Mouse (Mus musculus) heart, postnatal 36 days (tissue): ENCODE measurements at regions not wholly inside any gene's neighbourhood (a gene's known extent, or its start where the extent isn't known, plus 50 kb on each side); places are given as distances from the start of the nearest gene placed in this dataset.

ENCODE experiments used
- DNase-seq, 2 experiments: peaks; one replicate each; pipeline ENCODE4 v3.0.0; 2021 to 2022
- intact Hi-C: fragments of 180-260 bp; cut with DNase I; formaldehyde crosslinking; loops from one replicate; pipeline ENCODE4 v1.15.1; 2025

GRCm38 (mm10) chr17:44336842-44337241, 148.5 kb downstream of the Clic5 start:
- no peak for DNase-seq
- intact Hi-C loops, result no loop called here

- no peak for DNase-seq
- intact Hi-C loops, result no loop called here
Measured at GRCm38 (mm10) chr17:44337253-44337652, 148.9 kb downstream of the Clic5 start.

- no peak for DNase-seq
- intact Hi-C loops, result no loop called here
Measured at GRCm38 (mm10) chr17:44344542-44344941, 156.2 kb downstream of the Clic5 start.

- intact Hi-C loops, result no loop called here
- no peak for DNase-seq
Measured at GRCm38 (mm10) chr17:44345374-44345773, 157.0 kb downstream of the Clic5 start.

- intact Hi-C loops, result no loop called here
Measured at GRCm38 (mm10) chr17:44350201-44350948, 162.0 kb downstream of the Clic5 start.

GRCm38 (mm10) chr17:44350949-44351244, 162.5 kb downstream of the Clic5 start:
- intact Hi-C loops, result no loop called here
- DNase-seq, result no peak

More at GRCm38 (mm10) chr17:44350201-44350948, 162.0 kb downstream of the Clic5 start:
- no peak for DNase-seq

- intact Hi-C loops, result no loop called here
- DNase-seq, result no peak
Measured at GRCm38 (mm10) chr17:44351499-44352117, 163.2 kb downstream of the Clic5 start.

GRCm38 (mm10) chr17:44352142-44352541, 163.8 kb downstream of the Clic5 start:
- no peak for DNase-seq
- intact Hi-C loops, result no loop called here

- intact Hi-C loops, result no loop called here
- no peak for DNase-seq
Measured at GRCm38 (mm10) chr17:44363111-44363510, 174.7 kb downstream of the Clic5 start.

GRCm38 (mm10) chr17:44364494-44364893, 176.1 kb downstream of the Clic5 start:
- DNase-seq, result no peak
- intact Hi-C loops, result no loop called here

- intact Hi-C loops, result no loop called here
- DNase-seq, result no peak
Measured at GRCm38 (mm10) chr17:44366438-44366837, 178.1 kb downstream of the Clic5 start.

GRCm38 (mm10) chr17:44367561-44367960, 179.2 kb downstream of the Clic5 start:
- DNase-seq, result no peak
- intact Hi-C loops, result no loop called here

- intact Hi-C loops, result no loop called here
- no peak for DNase-seq
Measured at GRCm38 (mm10) chr17:44370966-44371465, 182.6 kb downstream of the Clic5 start.

GRCm38 (mm10) chr17:44371620-44372019, 183.2 kb downstream of the Clic5 start:
- DNase-seq, result no peak
- intact Hi-C loops, result no loop called here

- DNase-seq, result peak; percentile 35 to 41
- intact Hi-C loops, result no loop called here
Measured at GRCm38 (mm10) chr17:44373744-44374456, 185.5 kb downstream of the Clic5 start.

- intact Hi-C loops, result no loop called here
- no peak for DNase-seq
Measured at GRCm38 (mm10) chr17:44378391-44378790, 190.0 kb downstream of the Clic5 start.

GRCm38 (mm10) chr17:44388916-44389315, 200.5 kb downstream of the Clic5 start:
- DNase-seq, result no peak
- intact Hi-C loops, result no loop called here

- intact Hi-C loops, result no loop called here
- DNase-seq, result no peak
Measured at GRCm38 (mm10) chr17:44397829-44398228, 209.4 kb downstream of the Clic5 start.

- intact Hi-C loops, result no loop called here
Measured at GRCm38 (mm10) chr17:44398231-44398630, 209.8 kb downstream of the Clic5 start.

GRCm38 (mm10) chr17:44404923-44405322, 216.5 kb downstream of the Clic5 start:
- intact Hi-C loops, result no loop called here
- DNase-seq, result no peak

More at GRCm38 (mm10) chr17:44398231-44398630, 209.8 kb downstream of the Clic5 start:
- no peak for DNase-seq

GRCm38 (mm10) chr17:44410961-44411360, 222.6 kb downstream of the Clic5 start:
- DNase-seq, result no peak
- intact Hi-C loops, result no loop called here
